Mouse (Mus musculus): ENCODE measurements around the gene Tmem176a. TPM values are rescaled to one million over a fixed set of nuclear protein-coding genes. Genes with fewer than 3 reads are reported as not detected.
"Not testable (repeated sequence)": the region's sequence is repeated elsewhere in the genome, so short reads cannot be mapped to it uniquely, and the experiment has no call there.

Tmem176a gene
- polyA plus RNA-seq (2017; shearing (Covaris generic)) = 10 to 100 TPM; 14.0 to 16.7 TPM

- no peak for ATAC-seq
Measured at GRCm38 (mm10) chr6:48840371-48840969, at the start of gene Tmem176a. Tmem176a (plus strand) TSS chr6:48840919.

DNA sequence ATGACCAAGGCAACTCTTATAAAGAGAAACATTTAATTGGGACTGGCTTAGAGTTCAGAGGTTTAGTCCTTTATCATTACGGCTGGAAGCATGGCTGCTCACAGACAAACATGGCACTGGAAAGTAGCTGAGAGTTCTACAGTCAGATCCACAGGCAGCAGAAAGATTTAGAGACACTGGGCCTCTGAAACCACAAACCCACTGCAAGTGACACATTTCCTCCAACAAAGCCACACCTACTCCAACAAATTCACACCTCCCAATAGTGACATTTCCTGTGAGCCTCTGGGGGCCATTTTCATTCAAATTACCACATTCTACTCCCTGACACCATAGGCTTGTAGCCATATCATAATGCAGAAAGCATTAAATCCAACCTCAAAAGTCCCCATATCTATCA is 38.8 kb upstream of the Tmem176a start:
- peak; percentile 100 for ATAC-seq

DNA sequence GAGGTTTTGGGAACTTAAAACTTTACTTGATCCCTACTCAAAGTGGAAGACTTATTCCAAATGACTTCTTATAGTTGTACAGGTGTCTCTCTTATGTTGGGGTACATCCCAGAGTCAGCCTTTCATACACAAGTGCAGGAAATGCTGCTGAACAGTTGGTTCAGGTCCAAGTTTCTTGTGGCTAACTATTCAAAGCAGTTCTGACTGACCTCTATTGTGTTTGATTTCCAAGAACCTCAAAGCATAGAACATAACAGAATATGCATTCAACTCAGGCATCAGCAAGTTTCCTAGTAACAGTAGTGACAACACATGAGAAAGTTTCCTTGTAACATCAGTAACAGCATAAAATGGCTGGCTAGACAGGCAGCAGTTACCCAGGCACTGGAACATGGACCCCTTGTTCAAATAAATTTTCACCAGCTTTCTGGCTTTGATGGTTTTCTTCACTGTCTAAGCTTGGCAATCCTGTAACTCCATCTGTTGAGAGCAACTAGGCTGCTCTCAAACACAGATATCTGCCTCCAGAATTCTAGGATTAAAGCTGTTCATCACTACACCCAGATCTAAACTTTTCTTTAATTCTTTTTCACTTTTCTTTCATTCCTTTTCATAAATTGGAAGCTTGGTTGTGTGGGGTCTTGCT is 37.2 kb upstream of the Tmem176a start:
- ATAC-seq = no peak

DNA sequence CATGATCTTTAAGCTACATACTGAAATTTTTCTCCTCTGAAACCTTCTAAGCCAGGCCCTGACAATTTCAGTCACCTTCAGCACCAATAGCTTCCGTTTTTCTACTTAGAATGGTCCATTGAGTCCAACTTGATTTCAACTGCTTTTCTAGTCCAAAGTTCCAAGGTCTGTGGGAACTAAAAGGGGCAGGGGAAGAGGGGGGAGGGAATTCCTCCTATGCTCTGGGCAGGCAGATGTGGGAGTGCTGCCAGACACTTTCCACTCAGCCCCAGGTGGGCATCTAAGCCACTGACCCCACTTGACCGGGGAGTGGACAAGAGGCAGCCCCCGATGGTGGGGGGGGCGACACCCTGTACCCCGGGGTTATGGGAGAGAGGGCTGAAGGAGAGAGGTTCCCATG is 36.4 kb upstream of the Tmem176a start:
- no peak for ATAC-seq

GRCm38 (mm10) chr6:48806746-48807145 is 34.0 kb upstream of the Tmem176a start:
- ATAC-seq = no peak

DNA sequence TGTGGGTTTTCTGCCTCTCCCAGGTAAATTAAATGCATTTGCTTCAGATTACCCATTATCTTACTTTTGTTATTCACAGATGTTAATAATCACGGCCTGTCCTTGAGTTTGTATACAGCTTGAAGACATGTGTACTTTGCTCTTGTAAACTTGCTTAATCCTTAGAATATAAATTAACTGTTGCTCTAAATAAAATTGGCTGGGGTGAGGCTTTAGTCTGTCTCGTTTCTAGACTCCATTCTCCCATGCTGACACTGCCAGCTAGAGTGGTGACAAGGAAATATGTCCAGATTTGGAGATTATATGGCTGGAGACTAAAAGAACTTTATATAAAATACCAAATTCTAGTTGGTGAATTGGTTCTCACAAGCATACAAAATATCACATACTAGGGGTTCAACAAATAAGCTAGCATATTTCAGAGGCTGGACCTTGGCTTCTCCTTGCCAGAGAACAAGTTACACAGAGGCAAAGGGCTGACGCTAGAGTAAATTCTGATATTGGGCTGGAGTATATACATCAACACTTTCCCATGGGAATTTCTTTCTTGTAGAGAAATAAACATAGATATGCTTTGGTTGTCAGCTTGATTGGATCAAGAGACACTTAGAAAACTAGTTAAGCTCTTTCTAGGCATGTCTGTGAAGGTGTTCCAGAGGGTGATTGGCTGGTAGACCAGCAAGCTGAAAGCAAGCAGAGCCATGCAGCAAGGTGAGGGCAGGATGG is 31.1 kb upstream of the Tmem176a start:
- ATAC-seq = no peak

DNA sequence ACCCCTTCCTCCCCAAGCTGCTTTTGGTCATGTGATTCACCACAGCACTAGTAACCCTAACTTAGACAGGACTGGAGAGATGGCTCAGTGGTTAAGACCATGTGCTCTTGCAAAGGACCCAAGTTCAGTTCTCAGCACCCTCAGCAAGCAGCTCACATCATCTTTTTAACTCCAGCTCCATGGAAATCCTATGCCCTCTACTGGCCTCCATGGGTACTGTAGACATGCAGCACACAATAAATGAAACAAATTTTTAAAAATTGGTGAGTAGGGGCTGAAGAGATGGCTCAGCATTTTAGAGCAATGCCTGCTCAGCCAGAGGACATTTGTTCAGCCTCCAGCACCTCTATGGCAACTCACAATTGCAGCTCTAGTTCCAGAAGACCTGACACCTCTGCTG is 25.7 kb upstream of the Tmem176a start:
- ATAC-seq = no peak

- ATAC-seq = peak; percentile 82
Measured at GRCm38 (mm10) chr6:48817815-48818214, 22.9 kb upstream of the Tmem176a start.

DNA sequence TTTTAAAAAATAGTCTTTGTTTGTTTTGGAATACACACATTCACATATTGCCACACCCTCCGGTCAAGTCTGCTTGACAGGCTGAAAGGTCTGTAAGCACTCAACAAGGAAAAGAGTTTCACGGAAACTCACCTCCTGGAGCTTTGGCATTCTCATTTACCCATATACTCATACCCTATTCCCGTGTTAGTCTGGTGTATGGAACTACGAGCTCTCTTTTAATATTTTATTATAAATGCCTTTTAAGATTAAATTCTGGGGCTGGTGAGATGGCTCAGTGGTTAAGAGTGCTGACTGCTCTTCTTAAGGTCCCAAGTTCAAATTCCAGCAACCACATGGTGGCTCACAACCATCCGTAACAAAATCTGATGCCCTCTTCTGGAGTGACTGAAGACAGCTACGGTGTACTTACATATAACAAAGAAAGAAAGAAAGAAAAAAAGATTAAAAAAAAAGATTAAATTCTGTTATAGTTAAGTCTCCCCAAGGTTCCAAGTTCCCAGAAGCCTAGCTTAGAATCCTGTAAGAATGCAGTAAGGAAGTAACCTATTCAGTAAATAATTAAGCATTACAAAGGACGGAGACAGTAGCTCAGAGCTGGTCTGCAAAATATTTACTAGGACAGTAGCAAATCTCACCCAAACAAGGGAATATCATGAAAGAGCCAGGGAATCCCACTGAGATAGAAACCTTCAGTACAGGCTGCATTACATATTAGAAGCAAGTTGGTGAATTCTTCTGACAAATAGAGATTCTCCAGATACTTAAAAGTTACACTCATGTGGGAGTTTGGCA is 18.5 kb upstream of the Tmem176a start:
- ATAC-seq = not testable (repeated sequence)

GRCm38 (mm10) chr6:48825016-48825415 is 15.7 kb upstream of the Tmem176a start:
- no peak for ATAC-seq

GRCm38 (mm10) chr6:48828976-48829375 is 11.7 kb upstream of the Tmem176a start:
- ATAC-seq = no peak

GRCm38 (mm10) chr6:48829651-48830050 is 11.1 kb upstream of the Tmem176a start:
- peak; percentile 86 for ATAC-seq

- no peak for ATAC-seq
Measured at GRCm38 (mm10) chr6:48830241-48830640, 10.5 kb upstream of the Tmem176a start.

DNA sequence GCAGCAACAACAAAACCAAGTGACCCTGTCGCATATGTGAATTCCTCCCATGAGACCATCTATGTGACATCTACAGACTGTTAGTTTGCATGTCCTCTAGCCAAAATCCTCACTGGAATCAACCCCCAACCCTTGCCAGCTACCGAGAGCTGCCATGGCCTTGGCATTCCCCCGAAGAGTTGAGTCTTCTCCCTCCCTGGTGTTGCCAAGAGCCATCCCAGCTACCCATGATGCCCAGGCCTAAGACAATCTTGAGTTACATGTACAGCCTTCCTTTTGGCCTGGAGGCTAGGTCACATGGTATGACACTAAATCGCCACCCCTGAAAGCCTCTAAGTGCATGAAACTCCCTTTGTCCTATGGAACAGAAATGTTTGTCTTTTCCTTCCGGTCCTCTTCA is 9.6 kb upstream of the Tmem176a start:
- ATAC-seq = no peak

GRCm38 (mm10) chr6:48832426-48832825 is 8.3 kb upstream of the Tmem176a start:
- no peak for ATAC-seq

GRCm38 (mm10) chr6:48833515-48833914 is 7.2 kb upstream of the Tmem176a start:
- no peak for ATAC-seq

GRCm38 (mm10) chr6:48835241-48835640 is 5.5 kb upstream of the Tmem176a start:
- no peak for ATAC-seq

GRCm38 (mm10) chr6:48836146-48836545 is 4.6 kb upstream of the Tmem176a start:
- no peak for ATAC-seq

DNA sequence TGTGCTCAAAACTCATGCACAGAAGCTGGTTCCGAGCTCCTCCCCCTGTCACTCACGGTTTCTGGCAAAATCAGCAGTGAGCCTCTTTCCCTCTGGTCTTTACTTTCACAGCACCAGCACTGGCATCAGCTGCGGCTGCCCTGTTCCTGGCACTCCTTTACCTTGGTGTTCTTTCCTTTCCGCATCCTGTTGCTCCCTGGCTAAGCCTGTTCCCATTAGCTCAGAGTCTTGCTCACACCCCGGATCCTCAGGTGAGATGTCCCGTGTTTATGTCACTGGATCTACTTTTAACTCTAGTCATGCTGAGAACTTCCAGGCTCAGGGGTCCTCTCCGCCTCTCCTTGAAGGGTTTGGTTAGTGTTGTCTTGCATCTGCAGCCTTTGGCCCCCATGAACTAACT is 3.2 kb upstream of the Tmem176a start:
- no peak for ATAC-seq

GRCm38 (mm10) chr6:48838321-48839080 is 2.2 kb upstream of the Tmem176a start:
- no peak for ATAC-seq

GRCm38 (mm10) chr6:48840973-48841625 is 380 bp downstream of the Tmem176a start, which contains the start of gene Tmem176b:
Tmem176b (minus strand) TSS chr6:48841496.
- peak; percentile 64 for ATAC-seq

Measured in CD4-positive, CD25-positive, alpha-beta regulatory T cell, adult 4 months (primary cell).